Mouse (Mus musculus) right cerebral cortex, adult 18-20 months (tissue): ENCODE measurements at regions not wholly inside any gene's neighbourhood (a gene's known extent, or its start where the extent isn't known, plus 50 kb on each side); places are given as distances from the start of the nearest gene placed in this dataset.
"Not testable (repeated sequence)": the region's sequence is repeated elsewhere in the genome, so short reads cannot be mapped to it uniquely, and the experiment has no call there.

Experiments
- DNase-seq: peaks from one replicate; pipeline ENCODE4 v3.0.0; 2022; ENCODE audit warnings: mixed read lengths

- DNase-seq, result no peak
Observed at GRCm38 (mm10) chr8:37048912-37049692, 55.7 kb downstream of the AI429214 start.

GRCm38 (mm10) chr8:37049969-37050683, 56.7 kb downstream of the AI429214 start:
- DNase-seq, result peak; percentile 48

GRCm38 (mm10) chr8:37050684-37051028, 57.3 kb downstream of the AI429214 start:
- DNase-seq, result peak; percentile 13

GRCm38 (mm10) chr8:37056376-37056775, 63.0 kb downstream of the AI429214 start:
- DNase-seq, result no peak

GRCm38 (mm10) chr8:37058390-37058789, 65.0 kb downstream of the AI429214 start:
- no peak for DNase-seq

GRCm38 (mm10) chr8:37062012-37062944, 68.9 kb downstream of the AI429214 start:
- peak; percentile 55 for DNase-seq

- DNase-seq, result peak; percentile 68
Observed at GRCm38 (mm10) chr8:37063764-37064331, 70.4 kb downstream of the AI429214 start.

GRCm38 (mm10) chr8:37072905-37073304, 79.5 kb downstream of the AI429214 start:
- no peak for DNase-seq

- DNase-seq, result peak; percentile 21
Observed at GRCm38 (mm10) chr8:37099727-37100126, 106.3 kb downstream of the AI429214 start.

GRCm38 (mm10) chr8:37112386-37112785, 119.0 kb downstream of the AI429214 start:
- not testable (repeated sequence) for DNase-seq

- no peak for DNase-seq
Observed at GRCm38 (mm10) chr8:37125834-37126233, 132.4 kb downstream of the AI429214 start.

GRCm38 (mm10) chr8:37129670-37130069, 136.3 kb downstream of the AI429214 start:
- DNase-seq, result no peak

- no peak for DNase-seq
Observed at GRCm38 (mm10) chr8:37131988-37132387, 138.6 kb downstream of the AI429214 start.

GRCm38 (mm10) chr8:37134192-37134964, 141.0 kb downstream of the AI429214 start:
- DNase-seq, result no peak

- no peak for DNase-seq
Observed at GRCm38 (mm10) chr8:37150286-37150685, 156.9 kb downstream of the AI429214 start.

- no peak for DNase-seq
Observed at GRCm38 (mm10) chr8:37154361-37154760, 161.0 kb downstream of the AI429214 start.

GRCm38 (mm10) chr8:37154946-37155345, 161.5 kb downstream of the AI429214 start:
- no peak for DNase-seq

- DNase-seq, result peak; percentile 81
Observed at GRCm38 (mm10) chr8:37159481-37159880, 166.1 kb downstream of the AI429214 start.

- no peak for DNase-seq
Observed at GRCm38 (mm10) chr8:37196859-37197258, 203.5 kb downstream of the AI429214 start.

GRCm38 (mm10) chr8:37215894-37216293, 222.5 kb downstream of the AI429214 start:
- DNase-seq, result peak; percentile 31

- no peak for DNase-seq
Observed at GRCm38 (mm10) chr8:37227091-37227490, 233.7 kb downstream of the AI429214 start.

GRCm38 (mm10) chr8:37237306-37237705, 243.9 kb downstream of the AI429214 start:
- no peak for DNase-seq
